Mouse (Mus musculus): ENCODE measurements at regions not wholly inside any gene's neighbourhood (a gene's known extent, or its start where the extent isn't known, plus 50 kb on each side); places are given as distances from the start of the nearest gene placed in this dataset.
"Not testable (repeated sequence)": the region's sequence is repeated elsewhere in the genome, so short reads cannot be mapped to it uniquely, and the experiment has no call there.

DNA sequence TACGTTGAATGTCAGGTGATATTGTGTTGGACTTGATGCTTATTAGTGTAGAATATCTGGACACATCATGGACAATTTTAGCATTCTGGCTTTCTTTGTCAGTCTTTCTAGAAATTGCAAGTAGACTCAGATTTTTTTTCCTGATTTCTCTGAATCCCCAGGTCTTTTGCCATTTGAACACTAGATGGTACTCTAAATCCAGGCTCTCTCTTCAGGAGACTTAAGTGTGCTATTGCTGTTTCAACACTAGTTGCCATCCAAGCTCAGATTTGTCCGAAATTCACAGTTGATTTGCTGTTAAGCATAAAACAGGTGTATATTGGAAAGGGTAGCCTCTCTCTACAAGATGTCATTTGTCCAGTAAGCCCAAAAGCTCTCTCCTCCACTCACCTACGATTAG, 451.5 kb downstream of the Lmo7 start:
- no peaks in the 10 kb centered on the region for H3K27me3 ChIP-seq
- ATAC-seq (replicated peaks; ENCODE audit: low FRiP score) = no peak
- H3K9ac ChIP-seq = no peak overlapping the region
- no peaks in the 10 kb centered on the region for H3K9me3 ChIP-seq (replicated peaks)
- 82% methylated on average over 3 of the region's 3 CpGs for WGBS
- no peak overlapping the region for H3K4me2 ChIP-seq
- no peak overlapping the region for H3K4me3 ChIP-seq (replicated peaks)
- H3K4me1 ChIP-seq = no peaks in the 10 kb centered on the region
- H3K27ac ChIP-seq = no peak overlapping the region
- no peaks in the 10 kb centered on the region for H3K36me3 ChIP-seq

DNA sequence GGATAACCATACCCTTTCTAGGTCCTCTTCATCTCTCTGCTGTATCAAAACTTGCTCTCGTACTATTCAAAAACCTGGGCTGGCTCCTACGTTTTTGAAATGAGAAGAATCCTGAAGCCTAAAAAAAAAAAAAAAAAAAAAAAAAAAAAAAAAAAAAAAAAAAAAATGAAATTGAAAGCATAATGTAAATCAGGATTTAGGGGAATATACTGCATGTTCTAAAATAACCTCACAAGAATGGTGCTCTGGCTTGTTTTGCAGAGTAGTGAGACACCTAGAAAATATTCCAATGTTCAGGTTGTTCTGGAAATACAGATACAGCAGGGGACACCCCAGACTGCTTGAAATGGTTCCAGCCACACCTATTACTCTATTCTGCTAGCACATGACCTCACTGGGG, 442.0 kb downstream of the Lmo7 start:
- no peak overlapping the region for H3K4me3 ChIP-seq (replicated peaks)
- no peak overlapping the region for H3K9ac ChIP-seq
- no peaks in the 10 kb centered on the region for H3K27me3 ChIP-seq
- no peak overlapping the region for H3K27ac ChIP-seq
- no peak for ATAC-seq (replicated peaks; ENCODE audit: low FRiP score)
- H3K36me3 ChIP-seq = no peaks in the 10 kb centered on the region
- no peak overlapping the region for H3K4me2 ChIP-seq
- no peaks in the 10 kb centered on the region for H3K9me3 ChIP-seq (replicated peaks)
- WGBS = 87% methylated on average over 2 of the region's 2 CpGs
- H3K4me1 ChIP-seq = no peaks in the 10 kb centered on the region

DNA sequence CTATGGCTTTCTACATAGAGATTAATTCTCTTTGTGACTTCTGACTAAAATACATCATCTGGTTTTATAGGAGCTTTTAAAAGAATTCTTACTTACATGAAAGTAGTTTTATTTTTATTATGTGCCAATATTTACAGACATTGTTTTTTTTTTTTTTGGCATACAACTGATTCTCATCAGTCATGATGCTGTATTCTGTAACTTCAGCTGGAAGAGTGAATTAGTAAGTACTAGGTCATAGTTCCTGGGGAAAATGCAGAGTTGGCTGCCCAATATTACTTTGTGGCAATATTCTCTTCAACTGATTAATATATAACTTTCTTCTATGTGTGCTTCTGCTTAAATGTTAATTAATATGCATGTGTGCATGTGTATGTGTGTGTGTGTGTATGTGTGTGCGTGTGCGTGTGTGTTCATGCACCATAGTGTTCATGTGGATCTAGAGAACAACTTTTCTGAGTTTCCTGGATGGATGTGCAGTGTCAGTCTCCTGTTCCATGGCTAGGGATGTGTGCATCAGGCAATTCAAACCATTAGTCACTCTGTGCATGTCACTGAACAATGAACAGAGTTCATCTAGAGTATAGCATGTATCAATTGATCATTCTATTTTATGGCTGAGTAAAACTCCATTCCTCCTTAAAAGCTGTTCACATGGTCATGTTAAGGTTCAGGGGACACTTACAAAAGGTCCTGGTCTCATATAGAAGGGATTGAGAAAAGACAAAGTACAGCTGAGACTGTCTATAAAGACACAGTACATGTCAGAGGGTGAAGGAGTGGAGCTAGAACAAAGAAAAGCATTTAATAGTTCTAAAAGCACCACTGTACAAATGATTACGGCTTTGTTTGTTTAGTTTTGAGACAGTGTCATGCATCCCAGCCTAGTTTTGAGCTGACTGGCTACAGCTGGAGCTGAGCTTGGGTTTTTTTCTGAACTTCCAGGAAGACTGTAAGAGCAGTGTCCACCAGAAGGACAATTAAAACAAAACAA, 431.8 kb downstream of the Lmo7 start:
- no peaks in the 10 kb centered on the region for H3K27me3 ChIP-seq
- no peak overlapping the region for H3K4me2 ChIP-seq
- no peak overlapping the region for H3K4me3 ChIP-seq (replicated peaks)
- peak overlapping the region; percentile 75 for H3K27ac ChIP-seq
- WGBS = 68% methylated on average over 3 of the region's 3 CpGs
- no peaks in the 10 kb centered on the region for H3K36me3 ChIP-seq
- no peak overlapping the region for H3K9ac ChIP-seq
- ATAC-seq (replicated peaks; ENCODE audit: low FRiP score) = peak; percentile 91
- peaks cover 5% of the 10 kb centered on the region; the same call in 1 of the 2 replicates for H3K4me1 ChIP-seq
- H3K9me3 ChIP-seq (replicated peaks) = no peaks in the 10 kb centered on the region

DNA sequence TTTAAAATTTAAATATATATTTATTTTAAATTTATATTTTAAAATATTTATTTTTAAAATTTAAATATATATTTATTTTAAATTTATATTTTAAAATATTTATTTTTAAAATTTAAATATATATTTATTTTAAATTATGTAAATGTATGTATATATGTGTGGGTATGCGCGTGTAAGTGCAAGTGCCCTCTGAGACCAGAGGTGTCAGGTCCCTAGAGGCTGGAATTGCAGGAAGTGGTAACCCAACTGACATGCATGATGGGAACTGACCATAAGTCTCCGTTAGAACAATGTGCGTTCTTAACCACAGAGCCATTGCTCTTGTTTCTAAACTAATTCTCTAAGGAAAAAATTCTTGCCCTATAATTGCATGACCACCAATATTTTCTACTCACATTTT, 420.7 kb downstream of the Lmo7 start:
- WGBS = 92% methylated on average over 4 of the region's 4 CpGs
- not testable (repeated sequence) for H3K4me3 ChIP-seq (replicated peaks); H3K36me3 ChIP-seq; H3K27me3 ChIP-seq; H3K9me3 ChIP-seq (replicated peaks); H3K27ac ChIP-seq; ATAC-seq (replicated peaks; ENCODE audit: low FRiP score); H3K4me1 ChIP-seq; H3K4me2 ChIP-seq; H3K9ac ChIP-seq

DNA sequence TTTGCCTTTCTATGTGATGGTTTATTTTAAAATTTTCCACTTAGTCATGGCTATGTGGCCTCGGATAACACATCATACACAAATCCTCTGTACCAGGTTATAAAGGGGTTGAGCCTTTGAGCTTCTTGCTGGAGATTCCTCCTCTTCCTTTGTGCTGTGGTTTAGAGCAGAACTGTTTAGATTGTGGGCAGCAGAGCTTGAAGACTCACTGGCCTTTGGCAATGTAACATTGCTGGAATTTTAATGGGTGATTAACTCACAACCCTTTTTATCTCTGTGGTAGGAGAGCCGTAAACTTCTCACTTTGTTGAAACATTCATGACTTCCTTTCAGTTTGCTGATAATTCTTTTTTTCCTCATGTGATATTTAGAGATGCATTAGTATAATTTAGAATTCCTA, 413.0 kb downstream of the Lmo7 start:
- Histone ChIP-seq H3K27ac (no peak overlapping the region), H3K9me3 (replicated peaks) (no peaks in the 10 kb centered on the region), H3K4me3 (replicated peaks) (no peak overlapping the region), H3K9ac (no peak overlapping the region), H3K36me3 (no peaks in the 10 kb centered on the region), H3K4me1 (no peaks in the 10 kb centered on the region), H3K27me3 (no peaks in the 10 kb centered on the region), H3K4me2 (no peak overlapping the region)
- WGBS = 19% methylated on average over 2 of the region's 2 CpGs
- ATAC-seq (replicated peaks; ENCODE audit: low FRiP score) = peak; percentile 93

DNA sequence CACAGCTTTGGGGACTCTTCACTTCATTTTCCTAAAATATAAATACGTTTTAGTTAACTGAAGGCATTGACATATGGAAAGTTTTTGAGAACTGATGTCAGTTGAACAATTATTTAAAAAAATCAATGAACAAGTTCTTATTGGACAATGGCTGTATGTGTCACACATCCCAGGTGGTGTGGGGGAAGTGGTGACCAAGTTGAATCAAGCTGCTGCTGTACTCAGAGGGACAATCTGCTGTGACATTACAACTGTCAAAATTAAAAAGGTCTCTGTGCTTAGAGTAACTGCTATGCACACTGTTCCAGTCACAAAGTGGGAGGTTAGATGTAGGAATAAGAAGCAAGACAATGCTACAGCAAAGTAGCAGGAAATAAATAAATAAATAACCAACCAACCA, 409.2 kb downstream of the Lmo7 start:
- Histone ChIP-seq H3K27ac (no peak overlapping the region), H3K36me3 (no peaks in the 10 kb centered on the region), H3K4me3 (replicated peaks) (no peak overlapping the region), H3K27me3 (no peaks in the 10 kb centered on the region), H3K4me2 (no peak overlapping the region), H3K9me3 (replicated peaks) (no peaks in the 10 kb centered on the region), H3K9ac (no peak overlapping the region), H3K4me1 (no peaks in the 10 kb centered on the region)
- 91% methylated on average over 1 of the region's 1 CpGs for WGBS
- no peak for ATAC-seq (replicated peaks; ENCODE audit: low FRiP score)

DNA sequence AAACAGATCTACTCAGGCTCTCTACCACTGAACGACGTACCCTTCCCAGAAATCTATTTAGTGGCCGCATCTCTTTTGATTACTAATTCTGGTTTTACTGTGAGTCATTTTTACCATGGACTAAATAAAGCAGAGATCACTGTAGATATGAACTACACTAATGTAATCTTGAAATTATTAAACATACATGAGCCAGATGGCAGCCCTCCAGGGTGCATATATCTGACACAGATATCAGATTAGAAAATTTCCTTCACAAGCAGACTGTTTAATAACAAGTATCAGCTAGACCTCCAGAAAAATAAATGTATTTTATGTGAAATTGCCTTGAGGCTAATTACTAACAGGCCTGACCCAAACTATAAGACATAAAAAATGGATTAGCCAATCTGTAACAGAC, 388.4 kb downstream of the Lmo7 start:
- H3K36me3 ChIP-seq = no peaks in the 10 kb centered on the region
- no peaks in the 10 kb centered on the region for H3K9me3 ChIP-seq (replicated peaks)
- WGBS = 57% methylated on average over 3 of the region's 3 CpGs
- no peaks in the 10 kb centered on the region for H3K4me1 ChIP-seq
- no peak overlapping the region for H3K27ac ChIP-seq
- H3K4me3 ChIP-seq (replicated peaks) = no peak overlapping the region
- no peak overlapping the region for H3K9ac ChIP-seq
- H3K27me3 ChIP-seq = no peaks in the 10 kb centered on the region
- ATAC-seq (replicated peaks; ENCODE audit: low FRiP score) = no peak
- no peak overlapping the region for H3K4me2 ChIP-seq

DNA sequence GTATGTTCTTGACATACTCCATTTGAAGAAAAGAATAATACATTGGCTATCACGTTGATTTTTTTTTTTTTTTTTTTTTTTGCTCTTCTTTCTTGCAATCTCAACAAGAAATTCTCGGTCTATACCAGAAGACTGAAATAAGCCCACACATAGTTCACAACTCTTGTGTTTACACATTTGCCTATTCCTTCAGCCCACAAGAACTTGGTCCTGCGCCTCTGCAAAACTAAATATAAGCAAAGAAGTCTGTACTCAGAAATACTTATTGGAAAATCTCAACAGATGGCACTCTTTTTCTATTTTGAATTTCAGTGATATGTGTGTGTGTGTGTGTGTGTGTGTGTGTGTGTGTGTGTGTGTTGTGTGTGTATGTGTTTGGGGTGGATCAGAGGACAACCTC, 376.4 kb downstream of the Lmo7 start:
- no peaks in the 10 kb centered on the region for H3K4me1 ChIP-seq
- H3K36me3 ChIP-seq = no peaks in the 10 kb centered on the region
- no peak overlapping the region for H3K27ac ChIP-seq
- H3K4me2 ChIP-seq = no peak overlapping the region
- no peak overlapping the region for H3K4me3 ChIP-seq (replicated peaks)
- 86% methylated on average over 3 of the region's 3 CpGs for WGBS
- H3K9ac ChIP-seq = no peak overlapping the region
- ATAC-seq (replicated peaks; ENCODE audit: low FRiP score) = no peak
- no peaks in the 10 kb centered on the region for H3K27me3 ChIP-seq
- no peaks in the 10 kb centered on the region for H3K9me3 ChIP-seq (replicated peaks)

DNA sequence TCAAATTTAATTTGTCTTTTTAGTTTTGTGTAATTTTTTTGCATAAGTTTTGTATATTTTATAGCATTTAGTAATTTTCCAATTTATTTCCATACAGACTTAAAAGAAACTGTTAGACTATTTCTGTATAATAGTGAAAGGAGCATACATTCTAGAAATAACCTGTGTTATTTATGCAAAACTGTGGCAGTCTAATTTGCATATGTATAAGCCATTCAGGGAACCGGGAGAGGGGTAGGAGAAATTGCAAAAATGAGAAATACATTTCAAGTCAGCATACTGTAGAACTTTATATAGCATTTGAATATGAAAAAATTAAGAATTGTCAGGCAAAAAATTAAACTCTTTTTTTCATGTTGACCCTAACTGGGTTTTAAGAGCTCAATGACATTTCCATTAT, 364.3 kb downstream of the Lmo7 start:
- Histone ChIP-seq H3K4me2 (no peak overlapping the region), H3K4me1 (no peaks in the 10 kb centered on the region), H3K27ac (no peak overlapping the region), H3K36me3 (no peaks in the 10 kb centered on the region), H3K27me3 (no peaks in the 10 kb centered on the region), H3K9ac (no peak overlapping the region), H3K4me3 (replicated peaks) (no peak overlapping the region), H3K9me3 (replicated peaks) (no peaks in the 10 kb centered on the region)
- no peak for ATAC-seq (replicated peaks; ENCODE audit: low FRiP score)
- WGBS = 91% methylated on average over 1 of the region's 1 CpGs

DNA sequence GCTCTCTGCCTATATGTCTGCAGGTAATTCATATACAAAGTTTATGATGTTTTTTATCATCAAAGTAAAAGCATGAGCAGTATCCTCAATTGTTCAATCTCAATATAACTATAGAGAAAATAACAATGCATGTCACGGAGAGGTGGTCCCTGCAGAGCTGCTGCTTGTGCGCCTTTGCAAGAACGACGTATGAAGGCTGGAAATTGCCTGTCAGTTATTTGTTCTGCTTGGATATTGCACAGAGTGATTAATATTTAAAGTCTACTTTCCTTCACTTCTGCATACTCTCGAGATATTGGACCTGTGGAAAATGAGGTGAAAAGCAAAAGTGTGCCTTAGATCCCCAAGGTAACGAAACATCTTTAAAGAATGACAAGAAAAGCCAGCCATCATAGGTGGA, 362.8 kb downstream of the Lmo7 start:
- ATAC-seq (replicated peaks; ENCODE audit: low FRiP score) = no peak
- Histone ChIP-seq H3K36me3 (no peaks in the 10 kb centered on the region), H3K9me3 (replicated peaks) (no peaks in the 10 kb centered on the region), H3K4me2 (no peak overlapping the region), H3K27me3 (no peaks in the 10 kb centered on the region), H3K9ac (no peak overlapping the region), H3K4me3 (replicated peaks) (no peak overlapping the region), H3K27ac (no peak overlapping the region), H3K4me1 (no peaks in the 10 kb centered on the region)
- 79% methylated on average over 6 of the region's 6 CpGs for WGBS

DNA sequence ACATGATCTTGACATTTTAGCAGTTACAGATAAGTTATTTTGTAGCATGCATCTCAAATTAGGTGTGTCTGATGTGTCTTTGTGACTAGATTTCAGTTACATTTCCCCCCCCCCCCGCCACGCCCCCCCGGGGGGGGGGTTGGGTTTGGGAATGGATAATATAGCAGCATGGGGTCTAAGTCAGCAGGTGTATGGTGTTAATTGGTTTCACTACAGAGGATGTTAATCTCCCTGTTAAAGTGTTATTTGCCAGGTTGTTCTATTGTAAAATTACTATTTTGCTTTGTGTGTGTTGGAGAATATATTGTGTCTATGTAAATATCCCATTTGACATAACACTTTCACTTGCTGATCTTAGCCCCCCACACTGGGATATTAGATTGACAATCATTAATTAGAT, 319.2 kb downstream of the Lmo7 start:
- Histone ChIP-seq H3K36me3 (no peaks in the 10 kb centered on the region), H3K4me2 (no peak overlapping the region), H3K27me3 (no peaks in the 10 kb centered on the region), H3K4me3 (replicated peaks) (no peak overlapping the region), H3K27ac (no peak overlapping the region), H3K4me1 (no peaks in the 10 kb centered on the region), H3K9me3 (replicated peaks) (no peaks in the 10 kb centered on the region), H3K9ac (no peak overlapping the region)
- WGBS = 14% methylated on average over 3 of the region's 3 CpGs
- ATAC-seq (replicated peaks; ENCODE audit: low FRiP score) = no peak

DNA sequence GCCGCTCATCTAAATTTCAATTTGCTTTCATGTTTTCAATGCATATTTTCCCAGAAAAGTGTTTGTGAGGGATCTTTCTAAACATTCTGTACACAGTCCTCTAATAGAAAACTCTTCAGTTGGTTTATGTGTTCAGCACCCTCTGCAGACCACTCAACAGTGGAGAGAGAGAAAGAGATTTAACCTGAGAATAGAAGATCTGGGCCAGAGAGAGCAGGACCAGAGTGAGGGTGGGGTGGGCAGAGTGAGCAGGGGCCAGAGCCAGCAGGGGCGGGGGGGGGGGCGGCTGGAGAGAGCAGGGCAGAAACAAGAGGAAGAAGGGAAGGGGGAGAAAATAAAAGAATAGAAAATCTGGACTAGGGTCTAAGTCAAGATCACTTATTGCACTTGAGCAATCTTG, 318.7 kb downstream of the Lmo7 start:
- Histone ChIP-seq H3K27me3 (no peaks in the 10 kb centered on the region), H3K27ac (no peak overlapping the region), H3K9me3 (replicated peaks) (no peaks in the 10 kb centered on the region), H3K4me2 (no peak overlapping the region), H3K4me3 (replicated peaks) (no peak overlapping the region), H3K36me3 (no peaks in the 10 kb centered on the region), H3K4me1 (no peaks in the 10 kb centered on the region), H3K9ac (no peak overlapping the region)
- ATAC-seq (replicated peaks; ENCODE audit: low FRiP score) = no peak
- WGBS = 90% methylated on average over 1 of the region's 3 CpGs

DNA sequence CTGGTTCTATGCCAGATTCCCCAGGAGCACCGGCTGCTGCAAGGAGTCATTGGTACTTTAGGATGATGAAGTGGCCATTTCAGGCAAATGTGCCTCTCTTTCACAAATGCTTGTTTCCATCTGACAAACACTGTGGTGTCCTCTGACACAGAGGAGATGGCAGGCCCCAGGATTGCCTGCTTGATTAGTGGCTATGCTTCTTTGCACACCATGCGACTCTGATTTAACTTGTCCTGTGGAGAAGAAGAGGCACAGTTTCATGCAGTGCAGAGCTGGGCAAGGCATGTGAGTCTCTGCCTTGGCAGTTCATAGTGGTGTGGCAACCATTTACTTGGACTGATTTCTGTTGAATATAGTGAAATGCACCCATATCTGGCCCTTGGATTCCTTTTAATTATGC, 308.4 kb downstream of the Lmo7 start:
- no peak overlapping the region for H3K4me2 ChIP-seq
- H3K36me3 ChIP-seq = no peaks in the 10 kb centered on the region
- no peaks in the 10 kb centered on the region for H3K9me3 ChIP-seq (replicated peaks)
- H3K4me1 ChIP-seq = no peaks in the 10 kb centered on the region
- no peak for ATAC-seq (replicated peaks; ENCODE audit: low FRiP score)
- 91% methylated on average over 2 of the region's 2 CpGs for WGBS
- H3K4me3 ChIP-seq (replicated peaks) = no peak overlapping the region
- no peak overlapping the region for H3K9ac ChIP-seq
- no peak overlapping the region for H3K27ac ChIP-seq
- H3K27me3 ChIP-seq = no peaks in the 10 kb centered on the region
